Mouse (Mus musculus) cerebellum, adult 11 months (tissue): ENCODE data around the gene Ltb4r2.

Experiments
- DNase-seq: peaks from one replicate; pipeline ENCODE4 v3.0.0; 2022

The Ltb4r2 gene

DNA sequence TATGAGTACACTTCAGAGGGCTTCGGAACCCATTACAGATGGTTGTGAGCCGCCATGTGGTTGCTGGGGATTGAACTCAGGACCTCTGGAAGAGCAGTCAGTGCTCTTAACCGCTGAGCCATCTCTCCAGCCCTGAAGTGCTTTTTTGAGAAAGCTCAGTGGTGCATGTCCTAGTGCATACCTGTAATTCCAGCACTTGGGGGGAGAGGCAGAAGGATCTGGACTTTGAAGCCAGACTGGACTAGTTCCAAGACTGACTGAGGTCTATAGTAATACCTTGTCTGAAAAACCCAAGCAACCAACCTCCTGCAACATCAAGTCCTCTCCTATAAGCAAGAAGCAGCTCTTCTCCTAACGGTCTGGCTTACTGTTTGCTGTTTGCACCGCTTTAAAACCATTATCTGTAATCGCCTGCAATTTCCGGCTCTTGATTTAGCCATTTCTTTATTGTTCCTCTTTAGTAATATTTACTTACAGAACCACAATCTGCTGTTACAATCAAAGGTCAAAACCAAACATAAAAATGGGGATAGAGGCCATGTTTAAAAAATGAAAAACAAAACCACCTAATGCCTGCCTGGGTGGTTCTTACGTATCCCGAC is 24.0 kb upstream of the Ltb4r2 start:
- DNase-seq: no peak

DNA sequence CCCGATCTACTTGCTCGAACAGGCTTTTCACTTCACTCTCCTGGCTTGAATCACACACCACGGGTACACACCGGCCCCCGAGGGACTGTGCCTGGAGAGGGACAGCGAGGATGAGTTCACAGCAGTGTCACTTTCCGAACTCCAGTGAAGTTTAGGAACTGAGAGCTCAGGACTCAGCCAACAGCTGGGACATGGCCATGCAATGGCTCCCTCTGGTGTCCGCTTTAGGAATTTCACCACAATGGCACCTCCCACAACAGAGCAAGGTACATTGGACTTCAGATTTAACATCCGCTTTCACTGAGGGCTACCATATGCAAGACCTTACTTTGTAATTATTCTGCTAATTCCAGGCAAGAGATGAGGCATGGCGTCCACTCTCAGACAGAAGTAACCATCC is 17.5 kb upstream of the Ltb4r2 start:
- peak; percentile 68 for DNase-seq

DNA sequence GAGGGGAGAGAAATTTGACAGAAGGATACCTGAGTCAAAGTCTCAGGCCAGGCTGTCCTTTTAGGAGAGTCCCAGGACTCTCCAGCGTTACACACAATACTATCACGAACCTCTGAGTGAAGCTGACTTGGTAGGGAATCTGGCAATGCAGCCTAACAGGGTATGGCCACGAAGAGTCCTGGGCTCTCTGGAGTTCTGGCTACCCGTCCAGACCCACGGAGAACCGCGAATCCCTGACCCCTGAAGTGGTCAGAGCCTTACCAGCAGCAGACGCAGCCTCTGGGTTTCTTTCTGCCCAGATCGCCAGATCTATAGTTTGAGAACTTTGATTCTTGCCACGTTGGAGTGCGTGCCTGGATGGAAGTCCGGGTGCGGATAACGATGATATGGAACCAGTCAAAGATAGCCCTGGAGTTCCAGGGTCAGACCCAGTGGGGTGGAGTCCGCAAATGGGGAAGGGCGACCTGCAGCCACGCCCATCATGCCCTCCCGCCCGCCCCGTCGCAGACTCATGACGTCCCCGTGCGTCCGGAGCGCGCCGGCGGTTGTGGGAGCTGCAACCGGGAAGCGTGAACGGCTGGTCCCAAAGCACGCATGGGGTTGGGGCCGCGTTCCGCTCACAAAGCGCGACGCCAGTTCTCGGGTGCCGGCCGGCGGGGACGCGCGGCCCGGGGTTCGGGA is 15.9 kb upstream of the Ltb4r2 start, which contains the start of the genes Dhrs1 and Nop9:
TSS of gene Dhrs1 (minus strand) at position 511 of the 681 bp plus-strand sequence.
TSS of gene Nop9 (plus strand) at position 514 of the 681 bp plus-strand sequence.
- DNase-seq: peak; percentile 77

DNA sequence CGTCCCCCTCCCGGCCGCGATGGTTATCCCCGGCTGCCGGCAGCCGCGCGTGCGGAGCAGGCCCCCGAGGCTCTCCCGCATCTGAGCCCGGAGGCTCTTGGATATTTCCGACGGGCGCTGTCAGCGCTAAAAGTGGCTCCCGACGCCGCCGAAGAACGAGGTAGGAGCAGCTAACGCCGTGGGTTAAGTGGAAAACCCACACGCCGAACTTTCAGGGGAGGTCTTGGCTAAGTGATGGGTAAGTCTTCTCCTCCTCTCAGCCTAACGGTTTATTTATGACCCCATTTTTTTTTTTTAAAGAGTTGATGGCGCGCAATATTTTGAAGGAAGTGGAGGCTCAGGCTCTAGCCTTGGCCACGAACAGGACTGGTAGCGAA is 15.4 kb upstream of the Ltb4r2 start:
- no peak for DNase-seq

DNA sequence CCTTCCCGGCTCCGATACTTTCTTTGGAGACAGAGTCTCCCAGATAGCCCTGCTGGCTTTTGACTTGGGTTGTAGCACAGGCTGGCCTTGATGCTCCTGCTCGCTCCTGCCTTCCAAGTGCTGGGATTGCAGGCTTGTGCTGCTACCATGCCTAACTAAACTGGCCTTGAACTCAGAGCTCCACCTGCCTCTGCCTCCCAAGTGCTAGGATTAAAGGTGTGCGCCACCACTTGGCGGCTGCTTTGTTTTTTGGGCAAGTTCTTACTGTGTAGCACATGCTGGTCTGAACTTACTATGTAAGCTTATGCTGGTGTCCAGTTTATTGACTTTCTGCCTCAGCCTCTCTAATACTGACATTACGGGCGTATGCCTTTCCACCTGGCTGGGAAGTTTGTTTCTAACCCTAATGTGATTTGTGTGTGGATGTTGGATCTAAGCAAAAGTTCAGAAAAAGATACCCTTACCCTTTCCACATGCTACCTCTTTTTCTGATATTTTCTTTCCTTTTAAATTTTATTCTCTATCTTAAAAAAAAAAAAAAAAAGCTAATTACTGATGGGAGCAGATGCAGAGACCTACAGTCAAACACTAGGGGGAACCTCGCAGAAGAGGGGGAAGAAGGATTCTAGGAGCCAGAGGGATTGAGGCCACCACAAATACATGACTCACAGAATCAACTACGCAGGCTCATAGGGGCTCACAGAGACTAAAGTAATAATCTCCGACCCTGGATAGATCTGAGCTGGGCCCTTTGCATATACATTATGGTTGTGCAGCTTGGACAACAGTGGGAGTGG is 14.0 kb upstream of the Ltb4r2 start:
- DNase-seq: no peak

DNA sequence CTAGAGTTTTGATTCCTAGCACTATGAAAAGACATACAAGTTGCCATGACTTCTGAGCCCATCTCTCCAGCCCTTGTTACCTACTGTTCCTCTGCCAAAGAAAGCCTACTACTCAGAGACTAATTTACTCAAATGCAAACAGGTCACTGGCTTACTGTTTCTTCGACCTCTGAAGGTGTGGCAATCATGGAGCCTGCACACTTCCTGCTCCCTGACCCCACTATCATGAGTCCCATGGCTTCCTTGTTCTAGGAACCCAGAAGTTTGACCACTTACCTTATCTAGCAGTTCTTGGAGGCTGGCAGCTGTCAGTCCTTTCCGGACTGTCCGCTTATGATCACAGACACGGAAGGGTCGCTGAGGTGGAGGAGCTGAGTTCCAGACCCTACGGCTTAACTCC is 3.7 kb upstream of the Ltb4r2 start:
- DNase-seq: no peak

DNA sequence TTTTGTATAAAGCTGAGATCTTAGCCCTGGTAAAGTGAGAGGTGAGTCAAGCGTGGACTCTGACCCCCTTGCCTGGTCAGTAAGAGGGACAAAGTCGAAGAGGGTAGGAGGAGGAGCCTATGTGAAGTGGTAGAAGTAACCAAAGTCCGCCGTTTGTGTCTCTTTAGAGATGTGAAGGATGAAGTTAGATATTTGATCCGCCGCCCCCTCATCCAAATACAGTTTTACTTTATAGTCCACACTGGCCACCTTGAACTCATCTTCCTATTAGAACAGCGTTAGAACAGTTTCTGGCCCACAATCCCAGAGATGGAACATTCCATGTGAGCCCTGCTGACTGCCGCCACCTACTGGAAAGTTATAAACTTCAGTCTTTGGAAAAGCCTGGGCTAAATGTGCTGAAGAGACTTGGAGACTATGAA is 2.9 kb upstream of the Ltb4r2 start, which contains the start of gene Cideb:
TSS of gene Cideb (minus strand) at position 96 of the 422 bp plus-strand sequence.
- DNase-seq: no peak

DNA sequence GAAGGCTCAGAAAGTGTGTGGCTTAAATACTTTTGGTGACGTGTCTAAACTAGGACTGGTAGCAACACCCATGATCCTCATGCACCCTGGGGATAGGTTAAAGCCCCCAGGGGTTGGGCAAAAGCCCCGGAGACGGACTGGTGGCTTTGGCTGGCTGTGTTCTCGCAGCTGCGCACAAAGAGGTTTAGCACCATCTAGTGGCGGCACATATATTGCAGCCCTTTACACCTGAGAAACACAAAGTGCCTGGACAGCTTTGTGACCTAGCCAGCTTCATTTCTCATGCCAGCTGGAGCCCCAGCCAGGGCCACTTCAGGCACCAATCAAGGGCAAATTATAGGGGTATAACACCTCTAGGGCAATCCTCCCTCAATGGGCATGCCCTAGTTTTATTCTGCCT is 1.1 kb upstream of the Ltb4r2 start:
- DNase-seq: peak; percentile 80

DNA sequence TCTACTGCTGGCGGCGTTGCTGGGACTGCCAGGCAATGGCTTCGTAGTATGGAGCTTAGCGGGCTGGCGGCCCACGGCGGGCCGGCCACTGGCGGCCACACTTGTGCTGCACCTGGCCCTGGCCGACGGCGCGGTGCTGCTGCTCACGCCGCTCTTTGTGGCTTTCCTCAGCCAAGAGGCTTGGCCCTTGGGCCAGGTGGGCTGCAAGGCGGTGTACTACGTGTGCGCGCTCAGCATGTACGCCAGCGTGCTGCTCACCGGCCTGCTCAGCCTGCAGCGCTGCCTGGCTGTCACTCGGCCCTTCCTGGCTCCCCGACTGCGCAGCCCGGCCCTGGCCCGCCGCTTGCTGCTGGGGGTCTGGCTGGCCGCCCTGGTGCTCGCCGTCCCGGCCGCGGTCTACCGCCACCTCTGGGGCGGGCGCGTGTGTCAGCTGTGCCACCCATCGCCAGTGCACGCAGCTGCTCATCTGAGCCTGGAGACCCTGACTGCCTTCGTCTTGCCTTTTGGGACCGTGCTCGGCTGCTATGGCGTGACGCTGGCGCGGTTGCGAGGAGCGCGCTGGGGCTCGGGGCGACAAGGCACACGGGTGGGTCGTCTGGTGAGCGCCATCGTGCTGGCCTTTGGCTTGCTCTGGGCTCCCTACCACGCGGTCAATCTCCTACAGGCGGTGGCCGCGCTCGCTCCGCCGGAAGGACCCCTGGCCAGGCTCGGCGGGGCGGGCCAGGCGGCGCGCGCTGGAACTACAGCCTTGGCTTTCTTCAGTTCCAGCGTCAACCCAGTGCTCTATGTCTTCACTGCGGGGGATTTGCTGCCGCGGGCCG is 983 bp downstream of the Ltb4r2 start:
- DNase-seq: no peak

DNA sequence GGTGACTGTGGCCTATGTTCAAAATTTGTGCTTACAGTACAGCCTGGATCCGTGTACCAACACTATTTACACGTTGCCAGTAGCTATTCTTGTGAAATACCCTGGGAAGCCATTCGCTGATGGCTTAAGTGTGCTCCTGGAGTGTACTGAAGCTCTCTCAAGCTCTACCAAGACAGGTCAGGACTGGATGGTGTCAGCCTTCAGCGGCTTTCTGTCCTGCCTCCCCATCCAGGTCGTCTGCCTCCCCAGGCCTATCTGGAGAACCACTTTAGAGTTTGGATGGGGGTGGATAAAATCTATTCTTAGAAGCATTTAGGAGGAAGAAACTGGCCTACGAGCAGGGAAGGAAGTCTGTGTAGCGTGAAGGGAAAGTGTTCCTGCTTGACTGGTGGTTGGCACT is 1.9 kb downstream of the Ltb4r2 start:
- DNase-seq: no peak

DNA sequence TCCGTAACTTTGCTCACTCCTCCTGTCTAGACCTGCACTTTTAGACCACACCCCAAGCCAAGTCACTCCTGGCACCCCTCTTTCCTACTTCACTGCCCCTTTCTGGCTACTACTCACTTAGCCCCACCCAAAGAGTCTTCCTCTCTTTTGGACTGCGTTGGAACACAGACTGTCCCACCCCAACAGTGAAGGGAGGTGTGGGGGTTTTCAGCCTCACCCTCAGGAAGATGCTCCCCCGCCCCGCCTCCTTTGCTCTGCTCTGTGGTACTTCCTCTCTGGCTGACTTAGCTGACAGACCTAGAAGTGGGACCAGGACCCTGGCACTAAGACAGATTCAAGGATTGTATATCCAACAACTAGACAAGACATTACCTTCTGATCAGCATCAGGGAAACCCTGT is 4.5 kb downstream of the Ltb4r2 start, which contains the start of gene Ltb4r1:
TSS of gene Ltb4r1 (plus strand) at position 267 of the 400 bp plus-strand sequence.
- no peak for DNase-seq

DNA sequence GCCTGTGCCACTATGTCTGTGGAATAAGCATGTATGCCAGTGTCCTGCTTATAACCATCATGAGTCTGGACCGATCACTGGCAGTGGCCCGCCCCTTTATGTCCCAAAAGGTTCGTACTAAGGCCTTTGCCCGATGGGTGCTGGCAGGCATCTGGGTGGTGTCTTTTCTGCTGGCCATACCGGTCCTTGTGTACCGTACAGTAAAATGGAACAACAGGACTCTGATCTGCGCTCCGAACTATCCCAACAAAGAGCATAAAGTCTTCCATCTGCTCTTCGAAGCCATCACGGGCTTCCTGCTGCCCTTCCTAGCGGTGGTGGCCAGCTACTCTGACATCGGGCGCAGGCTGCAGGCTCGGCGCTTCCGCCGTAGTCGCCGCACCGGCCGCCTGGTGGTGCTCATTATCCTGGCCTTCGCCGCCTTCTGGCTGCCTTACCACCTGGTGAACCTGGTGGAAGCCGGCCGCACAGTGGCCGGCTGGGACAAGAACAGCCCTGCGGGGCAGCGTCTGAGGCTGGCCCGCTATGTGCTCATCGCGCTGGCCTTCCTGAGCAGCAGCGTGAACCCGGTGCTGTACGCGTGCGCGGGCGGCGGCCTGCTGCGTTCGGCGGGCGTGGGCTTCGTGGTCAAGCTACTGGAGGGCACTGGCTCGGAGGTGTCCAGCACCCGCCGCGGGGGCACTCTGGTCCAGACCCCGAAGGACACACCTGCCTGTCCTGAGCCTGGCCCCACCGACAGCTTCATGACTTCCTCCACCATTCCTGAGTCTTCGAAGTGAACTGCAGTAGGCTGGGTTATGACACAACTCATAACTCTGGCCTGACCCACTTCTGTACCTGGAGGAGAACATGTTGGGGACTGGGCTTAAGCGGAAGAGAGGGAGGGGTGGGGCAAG is 6.5 kb downstream of the Ltb4r2 start:
- DNase-seq: peak; percentile 74

DNA sequence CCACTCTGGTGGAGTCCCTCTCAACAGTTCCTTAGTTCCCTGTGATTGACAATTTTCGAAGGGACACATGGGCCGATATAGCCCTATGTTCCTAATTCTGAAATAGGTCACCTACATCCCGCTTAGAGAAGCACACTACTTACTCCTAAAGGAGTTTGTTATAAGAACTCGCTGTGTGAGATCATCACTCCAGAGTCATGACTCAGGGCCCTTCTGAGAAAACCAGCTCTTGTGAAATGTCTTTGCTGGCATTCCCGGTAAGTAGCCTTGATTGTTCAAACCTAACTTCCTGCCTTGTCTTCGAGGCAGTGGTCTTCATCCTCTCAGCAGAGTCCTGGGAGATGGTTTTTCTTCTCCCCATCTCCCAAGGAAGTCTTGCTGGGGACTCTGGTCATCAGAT is 7.3 kb downstream of the Ltb4r2 start:
- no peak for DNase-seq

DNA sequence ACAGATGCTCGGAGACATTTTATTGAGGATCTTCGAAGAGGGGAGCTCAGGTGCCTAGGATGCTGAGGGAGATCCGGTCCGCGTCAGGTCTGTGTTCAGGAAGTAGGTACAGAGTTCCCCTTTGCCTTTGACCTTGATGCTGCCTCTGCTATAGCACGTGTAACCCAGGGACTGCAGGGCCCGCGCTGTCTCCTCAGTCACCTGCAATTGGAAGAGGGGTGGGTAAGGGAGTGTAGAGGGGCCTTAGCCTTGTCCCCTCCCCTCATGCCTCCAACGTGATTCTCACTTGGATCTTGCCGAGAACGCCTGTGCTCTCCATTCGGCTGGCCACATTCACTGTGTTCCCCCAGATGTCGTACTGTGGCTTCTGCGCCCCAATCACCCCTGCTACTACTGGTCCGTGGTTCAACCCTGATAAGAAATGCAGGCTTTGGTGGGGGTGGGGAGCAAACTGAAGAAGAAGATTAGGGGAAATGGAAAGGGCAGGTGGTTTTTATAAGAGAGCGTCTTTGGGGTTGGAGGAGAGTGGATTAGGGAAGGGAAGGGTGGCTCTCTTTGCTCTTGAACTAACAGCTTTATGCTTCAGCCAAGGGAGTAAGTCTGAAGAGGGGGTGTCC is 8.0 kb downstream of the Ltb4r2 start:
- no peak for DNase-seq

DNA sequence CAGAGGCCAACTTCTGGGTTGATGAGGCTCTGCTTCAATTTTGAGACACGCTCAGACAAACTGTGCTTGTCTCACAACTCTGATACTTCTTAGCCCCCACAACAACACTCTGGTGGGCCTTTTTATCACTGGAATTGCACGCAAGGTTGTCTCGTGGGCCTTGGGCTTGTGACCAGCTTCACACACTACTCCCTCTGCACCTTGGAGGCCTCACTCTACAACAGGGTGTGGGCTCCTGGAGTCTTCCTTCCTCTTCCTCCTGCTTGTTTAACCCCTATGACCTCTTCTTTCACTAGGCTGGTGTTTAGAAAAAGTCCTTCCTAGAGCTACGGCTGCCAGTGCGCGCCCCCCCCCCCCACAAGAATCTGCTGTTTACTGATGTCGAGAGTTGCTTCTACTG is 15.5 kb downstream of the Ltb4r2 start:
- no peak for DNase-seq

DNA sequence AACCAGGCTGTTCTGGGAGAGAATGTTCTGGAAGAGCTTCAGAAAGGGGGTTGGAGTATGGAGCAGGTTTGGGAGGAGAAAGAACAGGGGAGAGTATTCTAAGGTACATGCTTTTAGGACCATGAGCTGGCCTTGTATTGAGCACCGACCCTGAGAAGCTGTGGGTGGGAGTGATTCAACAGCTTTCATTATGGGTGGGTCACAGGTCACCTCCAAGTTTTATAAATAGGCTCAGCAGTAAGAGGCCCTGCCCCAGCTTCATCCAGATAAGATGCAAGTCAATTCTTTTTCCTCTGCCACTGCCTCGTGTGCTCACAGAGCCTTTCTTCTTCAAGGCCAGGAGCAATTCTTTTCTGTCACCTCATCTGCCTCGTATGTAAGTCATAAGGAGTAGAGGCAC is 15.9 kb downstream of the Ltb4r2 start:
- no peak for DNase-seq

DNA sequence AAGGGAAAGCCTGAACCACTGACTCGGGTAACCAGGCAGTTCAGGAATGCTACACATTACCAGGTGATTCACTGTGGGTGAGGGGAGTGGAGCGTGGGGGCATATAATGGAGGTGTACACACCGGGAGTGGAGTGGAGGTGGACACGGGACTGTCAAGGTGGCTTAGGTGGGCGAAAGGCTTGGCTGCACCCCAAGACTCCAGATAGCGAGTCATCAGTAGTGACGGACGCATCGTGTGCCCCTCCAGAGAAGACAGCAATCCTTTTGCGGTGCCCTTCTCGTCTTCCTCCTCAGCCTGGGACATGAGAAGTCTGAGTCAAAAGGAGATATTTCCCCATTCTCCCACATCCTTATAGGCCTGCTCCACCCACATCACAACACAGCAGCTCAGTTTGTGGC is 16.6 kb downstream of the Ltb4r2 start:
- DNase-seq: no peak

DNA sequence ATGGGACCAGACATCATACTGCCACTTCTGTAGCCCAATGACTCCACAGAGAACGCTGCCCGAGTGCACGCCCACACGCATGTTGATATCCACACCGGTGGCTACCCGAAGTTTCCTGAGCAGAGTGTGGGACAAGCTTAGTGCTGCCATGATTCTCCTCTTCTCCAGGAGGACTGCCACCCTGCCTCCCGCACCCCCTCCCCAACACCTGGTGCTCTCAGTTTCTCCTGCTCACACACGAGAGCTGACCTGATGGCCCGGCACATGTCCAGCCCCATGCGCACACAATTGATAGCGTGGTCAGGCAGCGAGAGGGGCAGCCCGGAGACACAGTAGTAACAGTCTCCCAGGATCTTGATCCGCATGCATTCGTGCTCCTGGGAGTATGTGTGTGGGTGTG is 17.5 kb downstream of the Ltb4r2 start:
- no peak for DNase-seq

DNA sequence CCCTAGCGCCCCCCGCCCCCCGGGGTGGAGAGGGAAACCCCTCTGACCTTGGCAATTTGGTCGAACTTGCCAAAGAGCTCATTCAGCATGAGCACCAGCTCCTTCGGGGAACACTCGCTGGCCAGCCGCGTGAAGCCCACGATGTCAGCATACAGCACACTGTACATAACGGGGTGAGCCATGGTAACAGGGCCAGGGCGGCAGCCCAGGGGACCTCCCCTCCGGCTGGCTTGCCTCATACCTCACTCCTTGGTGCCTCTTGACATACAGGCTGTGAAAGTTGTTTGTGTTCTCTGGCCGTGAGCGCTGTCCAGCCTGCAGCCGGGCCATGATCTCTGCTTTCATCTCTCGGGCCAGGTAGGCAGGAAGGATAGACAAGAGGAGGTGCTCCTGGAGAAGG is 18.4 kb downstream of the Ltb4r2 start:
- no peak for DNase-seq

DNA sequence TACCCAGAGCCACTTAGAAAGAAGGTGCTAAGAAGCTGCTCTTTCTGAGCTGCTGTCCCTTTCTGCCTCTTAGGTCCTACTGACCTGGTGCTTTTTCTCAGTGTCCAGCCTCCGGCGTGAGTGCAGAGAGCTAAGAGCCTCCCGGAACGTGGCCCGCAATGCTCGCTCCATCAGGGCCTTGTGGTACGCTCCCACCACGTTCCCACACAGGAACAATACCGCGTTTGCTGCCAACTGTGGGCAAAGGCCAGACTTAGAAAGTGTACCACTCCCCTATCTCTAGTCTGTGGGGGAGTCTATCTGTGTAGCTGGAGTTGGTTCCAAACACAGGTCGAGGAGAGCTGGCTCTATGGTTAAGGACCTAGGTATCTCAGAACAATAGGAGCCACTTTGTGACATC is 19.5 kb downstream of the Ltb4r2 start:
- no peak for DNase-seq

DNA sequence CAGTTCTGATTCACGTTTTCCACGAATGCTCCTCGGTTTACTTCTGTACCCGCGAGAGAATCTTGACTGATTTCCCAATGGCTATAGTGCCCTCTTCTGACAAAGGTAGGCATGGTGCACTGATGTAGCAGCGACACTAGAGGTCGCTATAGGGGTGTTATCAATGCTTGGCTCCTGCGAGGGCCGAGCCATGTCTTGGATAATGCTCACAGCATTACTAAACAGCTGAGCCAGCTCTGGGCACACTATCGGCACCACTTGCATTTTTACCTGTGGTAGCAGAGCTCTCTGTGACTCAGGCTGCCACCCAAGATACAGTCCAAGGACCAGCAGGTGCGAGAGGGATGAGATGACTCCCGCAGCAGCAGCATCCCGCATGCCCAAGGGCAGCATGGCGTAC is 20.1 kb downstream of the Ltb4r2 start:
- DNase-seq: peak; percentile 50
